Mouse (Mus musculus) erythroblast, embryonic 14.5 days (primary cell): Measurements from ENCODE around the gene Adcy7.

Experiments used
- GATA1 ChIP-seq: IDR thresholded peaks from 2 replicates; pipeline ENCODE4 v1.6.1; 2012; ENCODE audit warnings: low read length, inconsistent platforms, mixed read lengths
- TAL1 ChIP-seq: IDR thresholded peaks from 3 replicates; pipeline ENCODE4 v1.6.1; 2012; ENCODE audit warnings: low read length, inconsistent platforms, mixed read lengths

DNA sequence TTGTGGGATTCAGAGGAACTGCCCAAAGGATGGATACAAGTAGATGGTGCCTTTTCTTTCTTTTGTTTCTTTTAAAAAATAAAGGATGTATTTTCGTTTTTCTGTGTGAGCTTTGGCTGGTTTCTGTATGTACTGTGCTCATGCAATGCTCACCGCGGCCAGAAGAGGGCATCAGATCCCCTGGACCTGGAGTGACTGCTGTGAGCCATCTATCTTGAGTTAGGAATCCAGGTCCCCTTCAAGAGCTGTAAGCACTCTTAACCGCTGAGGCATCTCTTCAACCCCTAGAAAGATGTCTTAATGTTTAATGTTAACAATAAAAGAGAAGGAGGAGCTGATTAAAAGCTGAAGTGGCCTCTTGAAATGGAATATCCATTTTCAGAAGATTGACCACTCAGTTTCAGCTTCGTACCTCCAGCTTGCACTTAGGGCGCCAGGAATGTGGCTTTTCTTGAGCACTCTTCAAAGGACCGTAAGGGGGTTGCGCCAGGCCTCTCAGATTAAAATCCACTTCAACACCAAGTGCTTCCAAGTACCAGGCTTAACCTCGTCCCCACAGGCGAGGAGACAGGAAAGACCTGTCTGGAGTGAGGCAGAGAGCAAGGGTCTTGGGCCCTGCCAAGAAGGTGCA lies 5.9 kb upstream of the Adcy7 start:
- TF ChIP-seq TAL1 (no peak), GATA1 (no peak)
